9 mouse cellular contexts compared by ENCODE assay signal in the genomic region with DNA sequence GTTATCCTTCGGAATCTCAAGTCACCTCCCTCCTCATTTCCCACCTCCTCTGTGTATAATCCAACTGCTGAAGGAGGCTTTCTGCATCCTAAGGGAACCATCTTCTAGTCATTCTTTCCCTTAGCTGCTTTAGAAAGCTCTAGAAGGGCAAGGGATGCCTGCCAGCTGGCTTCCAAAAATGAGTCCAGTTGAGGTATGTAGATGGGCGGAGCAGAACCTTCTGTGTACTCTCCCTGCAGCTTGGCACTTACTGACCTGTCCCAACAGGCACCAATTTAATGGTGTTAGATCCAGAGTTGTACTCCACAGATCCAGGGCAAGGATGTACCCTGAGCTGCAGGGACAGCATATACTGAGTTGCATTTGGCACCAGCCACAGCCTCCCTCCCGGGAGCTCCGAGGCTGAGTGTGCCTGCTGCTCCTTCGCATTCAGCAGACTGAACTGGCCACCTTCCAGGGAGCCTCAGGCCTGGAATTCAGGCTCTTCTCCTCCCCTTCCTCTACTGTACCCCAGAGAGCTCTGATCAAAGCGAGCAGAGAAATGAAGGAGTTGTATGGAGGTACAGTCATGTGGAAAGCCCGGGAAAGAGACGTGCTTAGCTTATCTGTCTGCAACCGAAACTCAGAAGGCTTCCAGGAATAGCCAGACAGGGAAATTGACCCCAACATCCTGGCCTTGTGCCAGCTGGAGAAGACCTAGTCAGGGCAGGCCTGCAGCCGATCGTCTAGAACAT.
DNase-seq lines count a peak whose midpoint lies in the region; ATAC-seq and TF ChIP-seq lines count a peak whose summit lies in the region.
"Had no signal": no experiment of that assay in that cellular context is flagged by ENCODE, and none has a peak within 500 bp of the region (broad histone marks: within the 10 kb centered on the region; RNA-seq: fewer than 3 reads in every experiment).

No protein-coding gene starts in this region.

- H3K27me3 ChIP-seq in cerebellum, adult 2 months (ENCODE audit: control insufficient read depth, insufficient read depth, low read length) = no peaks in the 10 kb centered on the region
- no peaks in the 10 kb centered on the region for H3K27me3 ChIP-seq in intestine, embryonic 15.5 days (replicated peaks)
- H3K27me3 ChIP-seq in neural tube, embryonic 14.5 days (ENCODE audit: control insufficient read depth, insufficient read depth, low read length) = no peaks in the 10 kb centered on the region
- H3K27me3 ChIP-seq: megakaryocyte, embryonic 14.5 days had no signal

- 10% methylated on average over 11 of the region's 11 CpGs for WGBS in cerebellum, adult 2 months
- 33% methylated on average over 11 of the region's 11 CpGs for WGBS in intestine, embryonic 15.5 days
- 37% methylated on average over 11 of the region's 11 CpGs for WGBS in neural tube, embryonic 14.5 days

- intact Hi-C loops in gastrocnemius, postnatal 36 days (cut with DNase I) = no loop called here

- H3K4me1 ChIP-seq in cerebellum, adult 2 months (ENCODE audit: control insufficient read depth, insufficient read depth, low read length) = peaks cover 14% of the 10 kb centered on the region
- peaks cover 17% of the 10 kb centered on the region for H3K4me1 ChIP-seq in intestine, embryonic 15.5 days (replicated peaks)
- H3K4me1 ChIP-seq in neural tube, embryonic 14.5 days (ENCODE audit: control insufficient read depth, insufficient read depth, low read length) = peaks cover 4% of the 10 kb centered on the region; the same call in 1 of the 2 replicates
- H3K4me1 ChIP-seq: megakaryocyte, embryonic 14.5 days had no signal

- H3K9me3 ChIP-seq in intestine, embryonic 15.5 days = no peaks in the 10 kb centered on the region
- H3K9me3 ChIP-seq in neural tube, embryonic 14.5 days (ENCODE audit: control insufficient read depth, low read length) = no peaks in the 10 kb centered on the region

- peak; percentile 71 to 86 for DNase-seq in adrenal gland, adult (ENCODE audit: inconsistent age in 2 of 2, low spot score in 1 of 2)
- DNase-seq in cerebellum, adult 2 months = peak; percentile 75 to 86
- DNase-seq in gastrocnemius, postnatal 36 days = peak; percentile 40 to 57
- DNase-seq in left cerebral cortex, adult 8-10 months (ENCODE audit: low spot score in 2 of 2) = peak; percentile 32 to 70
- no peak for DNase-seq in spleen, postnatal 36 days (ENCODE audit: low spot score in 2 of 2)
- no peak for DNase-seq in thymus, postnatal 0 days (ENCODE audit: low spot score)

- no peak overlapping the region for H3K4me2 ChIP-seq in intestine, embryonic 15.5 days (replicated peaks)
- H3K4me2 ChIP-seq in neural tube, embryonic 14.5 days (ENCODE audit: low read depth, low read length) = 0 out of 2 replicates have a peak overlapping the region, but pooled peaks have one; percentile 5

- H3K4me3 ChIP-seq in cerebellum, adult 2 months (replicated peaks; ENCODE audit: insufficient read depth, low read depth, low read length) = no peak overlapping the region
- no peak overlapping the region for H3K4me3 ChIP-seq in intestine, embryonic 15.5 days (replicated peaks)
- H3K4me3 ChIP-seq in neural tube, embryonic 14.5 days (ENCODE audit: low read depth, low read length) = no peak overlapping the region
- H3K4me3 ChIP-seq: megakaryocyte, embryonic 14.5 days had no signal

- no peak for TF ChIP-seq CTCF in cerebellum, adult 2 months (IDR thresholded peaks at IDR 0.05; ENCODE audit: borderline replicate concordance, insufficient read depth, low read depth, low read length)

- H3K36me3 ChIP-seq in intestine, embryonic 15.5 days = no peaks in the 10 kb centered on the region
- no peaks in the 10 kb centered on the region for H3K36me3 ChIP-seq in neural tube, embryonic 14.5 days (ENCODE audit: control insufficient read depth, insufficient read depth, low read length)

- no peak overlapping the region for H3K9ac ChIP-seq in intestine, embryonic 15.5 days
- no peak overlapping the region for H3K9ac ChIP-seq in neural tube, embryonic 14.5 days (replicated peaks; ENCODE audit: low read depth, low read length)

- no peak overlapping the region for H3K27ac ChIP-seq in cerebellum, adult 2 months (ENCODE audit: insufficient read depth, low read length)
- H3K27ac ChIP-seq in intestine, embryonic 15.5 days = peak overlapping the region; percentile 59
- H3K27ac ChIP-seq in neural tube, embryonic 14.5 days (ENCODE audit: low read depth, low read length) = no peak overlapping the region; the same call in 1 of the 2 replicates

- ATAC-seq in intestine, embryonic 15.5 days = peak; percentile 80
- ATAC-seq in neural tube, embryonic 14.5 days (ENCODE audit: low read depth) = peak; percentile 78

- TF ChIP-seq POLR2A in cerebellum, adult 2 months (IDR thresholded peaks at IDR 0.05; ENCODE audit: borderline replicate concordance, insufficient read depth, low read length) = no peak

Comparison
In these comparisons a context has a peak if more than half of its experiments do, and no peak if none do; other contexts are left out.
1. DNase-seq: peak in adrenal gland, adult (2 of 2), cerebellum, adult 2 months (2 of 2), gastrocnemius, postnatal 36 days (2 of 2) and left cerebral cortex, adult 8-10 months (2 of 2); none in spleen, postnatal 36 days (0 of 2) and thymus, postnatal 0 days (single experiment).